Mouse (Mus musculus): ENCODE measurements around the gene Tssk2. TPM values are rescaled to one million over a fixed set of nuclear protein-coding genes. Genes with fewer than 3 reads are reported as not detected.

Gene Tssk2
- total RNA-seq (2021), result not detected
- long read RNA-seq, experiment 1, result 0 reads
- long read RNA-seq, experiment 2, result 0 reads

GRCm38 (mm10) chr16:17898462-17898861 lies at the start of gene Tssk2, which contains the start of gene Dgcr2:
Tssk2 (plus strand) TSS chr16:17898637.
Dgcr2 (minus strand) TSS chr16:17898562.
- no peak for TF ChIP-seq CTCF (IDR thresholded peaks at IDR 0.05)
- H3K27ac ChIP-seq, result no peak within 1 kb of the TSS
- no peak within 1 kb of the TSS for H3K4me3 ChIP-seq
- intact Hi-C loops (cut with DNase I), result no loop called here
- DNase-seq, result no peak

- TF ChIP-seq CTCF (IDR thresholded peaks at IDR 0.05), result peak; percentile 85
- Histone ChIP-seq H3K27ac (no peak overlapping the region), H3K4me3 (no peak overlapping the region)
- DNase-seq, result peak; percentile 30
- intact Hi-C loops (cut with DNase I), result no loop called here
Measured at GRCm38 (mm10) chr16:17848928-17849327, 49.5 kb upstream of the Tssk2 start.

DNA sequence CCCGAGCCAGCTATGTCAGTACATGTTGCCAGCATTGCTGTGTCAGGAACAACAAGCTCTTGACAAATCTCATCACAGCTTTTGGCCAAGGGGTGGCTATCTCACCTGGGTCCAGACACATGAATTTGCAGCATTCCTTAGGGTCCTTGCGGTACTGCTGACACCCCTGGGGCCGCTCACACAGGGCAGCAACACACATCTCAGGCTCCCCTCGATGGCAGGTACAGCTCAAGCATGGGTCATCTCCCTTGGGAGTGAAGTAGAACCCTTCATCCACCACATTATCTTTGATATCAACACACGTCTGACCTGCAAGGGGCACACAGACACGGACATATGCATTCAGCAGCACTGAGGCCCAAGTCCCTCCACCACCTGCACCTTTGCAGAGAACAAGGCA lies 49.0 kb upstream of the Tssk2 start:
- no peak for DNase-seq
- TF ChIP-seq CTCF (IDR thresholded peaks at IDR 0.05), result no peak
- Histone ChIP-seq H3K27ac (no peak overlapping the region), H3K4me3 (no peak overlapping the region)
- intact Hi-C loops (cut with DNase I), result no loop called here

DNA sequence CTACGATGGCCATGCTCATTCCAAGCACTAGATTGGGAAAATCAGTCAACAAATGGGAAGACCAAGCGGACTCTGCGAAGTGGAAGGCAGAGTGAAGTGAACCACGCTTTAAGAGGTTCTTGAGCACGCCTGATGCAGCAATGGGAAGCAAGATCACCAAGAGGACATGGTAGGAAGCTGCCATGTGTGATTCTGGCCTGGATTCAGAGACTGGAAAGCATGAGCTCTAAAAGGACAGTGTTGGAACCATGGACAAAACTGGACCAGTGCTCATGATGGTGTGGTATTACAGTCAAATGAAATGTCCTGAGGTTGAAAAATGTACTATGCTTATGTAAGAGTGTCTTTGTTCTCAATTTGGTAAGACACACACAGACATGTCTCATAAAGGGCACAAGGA lies 47.1 kb upstream of the Tssk2 start:
- TF ChIP-seq CTCF (IDR thresholded peaks at IDR 0.05), result no peak
- H3K4me3 ChIP-seq, result no peak overlapping the region
- no peak for DNase-seq
- intact Hi-C loops (cut with DNase I), result no loop called here
- H3K27ac ChIP-seq, result no peak overlapping the region

GRCm38 (mm10) chr16:17851860-17852259 lies 46.6 kb upstream of the Tssk2 start:
- no peak for TF ChIP-seq CTCF (IDR thresholded peaks at IDR 0.05)
- Histone ChIP-seq H3K27ac (no peak overlapping the region), H3K4me3 (no peak overlapping the region)
- intact Hi-C loops (cut with DNase I), result no loop called here
- no peak for DNase-seq

- TF ChIP-seq CTCF (IDR thresholded peaks at IDR 0.05), result no peak
- Histone ChIP-seq H3K27ac (no peak overlapping the region), H3K4me3 (no peak overlapping the region)
- intact Hi-C loops (cut with DNase I), result no loop called here
- DNase-seq, result no peak
Measured at GRCm38 (mm10) chr16:17853263-17853662, 45.2 kb upstream of the Tssk2 start.

- no peak for DNase-seq
- Histone ChIP-seq H3K27ac (no peak overlapping the region), H3K4me3 (no peak overlapping the region)
- intact Hi-C loops (cut with DNase I), result loop anchor here (5.0 kb wide), 1 partner anchor 80 kb away; no protein-coding TSS in a partner anchor
- no peak for TF ChIP-seq CTCF (IDR thresholded peaks at IDR 0.05)
Measured at GRCm38 (mm10) chr16:17857157-17857556, 41.3 kb upstream of the Tssk2 start.

DNA sequence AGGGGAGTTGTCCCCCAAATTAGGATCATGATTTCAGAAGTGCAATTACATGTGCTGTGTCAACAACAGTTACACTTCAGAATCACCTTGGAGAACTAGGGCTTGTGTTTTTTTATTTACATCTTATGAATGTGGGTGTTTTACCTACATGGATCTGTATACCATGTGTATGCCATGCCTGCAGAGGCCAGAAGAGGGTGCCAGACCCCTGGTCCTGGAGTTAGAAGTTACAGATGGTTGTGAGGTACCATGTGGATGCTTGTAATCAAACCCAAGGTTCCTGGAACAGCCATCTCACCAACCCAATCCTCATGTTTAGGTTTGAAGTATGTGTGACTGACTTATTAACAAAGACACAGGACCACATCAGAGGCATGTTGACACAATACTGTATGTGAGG lies 39.8 kb upstream of the Tssk2 start:
- no peak overlapping the region for H3K27ac ChIP-seq
- intact Hi-C loops (cut with DNase I), result loop anchor here (5.0 kb wide), 1 partner anchor 79 kb away; no protein-coding TSS in a partner anchor
- H3K4me3 ChIP-seq, result no peak overlapping the region
- DNase-seq, result no peak
- peak; percentile 58 for TF ChIP-seq CTCF (IDR thresholded peaks at IDR 0.05)

- H3K27ac ChIP-seq, result no peak overlapping the region
- no peak overlapping the region for H3K4me3 ChIP-seq
- no peak for TF ChIP-seq CTCF (IDR thresholded peaks at IDR 0.05)
- no peak for DNase-seq
- intact Hi-C loops (cut with DNase I), result no loop called here
Measured at GRCm38 (mm10) chr16:17865293-17865692, 33.1 kb upstream of the Tssk2 start.

DNA sequence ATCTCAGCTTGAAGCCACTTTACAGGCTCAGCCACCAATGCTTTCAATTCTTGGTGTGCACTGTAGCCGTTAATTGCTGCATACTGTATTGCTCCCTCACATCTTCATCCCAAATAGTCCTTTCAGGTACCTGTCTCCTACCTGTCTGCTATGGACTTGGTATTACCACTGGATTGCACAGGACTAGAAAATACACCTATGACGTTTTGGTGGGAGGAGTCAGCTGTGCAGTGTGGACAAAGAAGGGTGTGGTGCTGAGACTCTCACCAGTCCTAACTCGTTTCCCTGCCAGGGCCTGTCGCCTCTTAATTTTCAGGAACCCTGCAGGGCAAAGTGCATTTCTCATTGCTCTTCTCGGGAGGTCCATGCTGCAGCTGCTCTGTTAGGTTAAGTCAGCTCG lies 32.7 kb upstream of the Tssk2 start:
- H3K27ac ChIP-seq, result no peak overlapping the region
- no peak overlapping the region for H3K4me3 ChIP-seq
- DNase-seq, result no peak
- intact Hi-C loops (cut with DNase I), result no loop called here
- no peak for TF ChIP-seq CTCF (IDR thresholded peaks at IDR 0.05)

DNA sequence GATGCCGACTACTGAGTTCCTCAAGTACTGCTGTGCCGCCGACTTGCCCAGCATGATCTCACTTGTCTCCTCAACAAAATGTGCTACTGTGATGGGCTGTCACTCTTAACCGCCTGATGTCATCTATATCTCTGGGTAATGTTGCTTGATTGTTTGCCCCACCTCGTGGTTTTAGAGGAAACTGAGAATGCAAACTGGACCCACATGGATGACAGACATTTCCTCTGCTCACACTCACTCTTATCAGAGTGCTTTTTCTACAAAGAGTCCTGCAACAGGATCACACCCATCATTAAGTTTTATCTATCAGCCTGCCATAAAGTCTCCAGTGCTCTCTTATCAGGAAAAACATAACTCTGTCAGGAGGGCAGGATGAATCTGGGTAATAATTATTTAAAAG lies 27.2 kb upstream of the Tssk2 start:
- Histone ChIP-seq H3K4me3 (no peak overlapping the region), H3K27ac (no peak overlapping the region)
- no peak for TF ChIP-seq CTCF (IDR thresholded peaks at IDR 0.05)
- no peak for DNase-seq
- intact Hi-C loops (cut with DNase I), result no loop called here

DNA sequence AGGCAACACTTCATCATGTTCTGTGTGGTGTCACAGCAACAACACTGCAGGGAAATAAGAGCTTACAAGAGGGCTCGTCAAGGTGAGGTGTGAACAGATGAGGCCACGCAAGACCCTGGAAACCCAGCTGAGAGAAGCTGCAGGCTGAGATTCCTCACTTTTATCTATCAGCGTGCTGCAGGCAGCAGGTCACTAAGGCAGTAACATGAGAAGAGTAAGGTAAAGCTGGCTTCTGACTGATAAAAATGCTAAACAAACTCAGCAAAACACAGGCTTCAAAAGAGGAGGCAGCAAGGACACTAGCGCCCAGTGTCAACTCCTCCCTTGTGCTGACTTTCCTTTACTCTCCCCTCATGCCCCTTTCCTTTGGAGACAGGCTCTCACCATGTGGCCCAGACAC lies 25.4 kb upstream of the Tssk2 start:
- TF ChIP-seq CTCF (IDR thresholded peaks at IDR 0.05), result no peak
- H3K27ac ChIP-seq, result 0 out of 2 replicates have a peak overlapping the region, but pooled peaks have one; percentile 16
- no peak for DNase-seq
- no peak overlapping the region for H3K4me3 ChIP-seq
- intact Hi-C loops (cut with DNase I), result no loop called here

DNA sequence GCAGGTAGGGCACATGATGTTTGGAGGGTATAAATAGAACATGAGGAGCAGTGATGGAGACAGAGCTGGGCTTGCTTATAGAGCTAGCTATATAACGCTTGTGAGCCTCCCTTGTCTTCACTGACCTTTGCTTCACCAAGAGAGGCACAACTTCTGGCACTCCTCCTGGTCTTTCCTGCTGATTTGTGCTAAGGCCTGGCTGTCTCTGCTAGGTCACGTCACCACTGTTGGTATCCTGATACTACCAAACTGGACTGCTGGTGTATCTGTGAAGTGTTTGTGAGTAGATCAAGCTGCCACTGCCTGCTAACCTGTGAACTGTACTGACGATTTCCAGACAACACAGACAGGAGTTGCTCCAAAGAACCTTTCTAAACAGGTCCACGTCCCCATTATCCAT lies 23.3 kb upstream of the Tssk2 start:
- DNase-seq, result peak; percentile 51
- intact Hi-C loops (cut with DNase I), result no loop called here
- TF ChIP-seq CTCF (IDR thresholded peaks at IDR 0.05), result no peak
- Histone ChIP-seq H3K4me3 (no peak overlapping the region), H3K27ac (peak overlapping the region; percentile 31)

GRCm38 (mm10) chr16:17876096-17876495 lies 22.3 kb upstream of the Tssk2 start:
- H3K27ac ChIP-seq, result no peak overlapping the region; the same call in 1 of the 2 replicates
- TF ChIP-seq CTCF (IDR thresholded peaks at IDR 0.05), result no peak
- H3K4me3 ChIP-seq, result no peak overlapping the region
- DNase-seq, result no peak
- intact Hi-C loops (cut with DNase I), result no loop called here
